Mouse (Mus musculus) thymus, adult 2 months (tissue): ENCODE results near the gene Gfap.

Experiments used
- CTCF ChIP-seq: fragments of 200-500 bp; IDR thresholded peaks from 2 replicates; pipeline ENCODE4 v1.5.1; 2012; ENCODE audit warnings: mild to moderate bottlenecking, control low read depth, low read length, moderate library complexity, borderline replicate concordance; ENCODE audit not compliant: control insufficient read depth, poor library complexity, insufficient read depth; ENCODE audit errors: extremely low read depth
- POLR2A ChIP-seq: fragments of 200-500 bp; IDR thresholded peaks from 2 replicates; pipeline ENCODE4 v1.6.1; 2012; ENCODE audit warnings: mild to moderate bottlenecking, low read length, control low read depth, moderate library complexity; ENCODE audit not compliant: control insufficient read depth, poor library complexity, insufficient read depth; ENCODE audit errors: extremely low read depth

- no peak for TF ChIP-seq POLR2A
- TF ChIP-seq CTCF: no peak
Measured at GRCm38 (mm10) chr11:102901199-102901598, 487 bp upstream of the Gfap start.
